Mouse (Mus musculus) liver, adult 2 months (tissue): ENCODE results near the gene Cox6b2.

Experiments
- CTCF ChIP-seq: fragments of 200-500 bp; IDR thresholded peaks from 2 replicates; pipeline ENCODE4 v1.5.1; 2011; ENCODE audit warnings: low read depth, low read length, control low read depth
- POLR2A ChIP-seq: fragments of 200-500 bp; IDR thresholded peaks from 2 replicates; pipeline ENCODE4 v1.6.1; 2011; ENCODE audit warnings: low read length, control low read depth; ENCODE audit not compliant: insufficient read depth; ENCODE audit errors: extremely low read depth

DNA sequence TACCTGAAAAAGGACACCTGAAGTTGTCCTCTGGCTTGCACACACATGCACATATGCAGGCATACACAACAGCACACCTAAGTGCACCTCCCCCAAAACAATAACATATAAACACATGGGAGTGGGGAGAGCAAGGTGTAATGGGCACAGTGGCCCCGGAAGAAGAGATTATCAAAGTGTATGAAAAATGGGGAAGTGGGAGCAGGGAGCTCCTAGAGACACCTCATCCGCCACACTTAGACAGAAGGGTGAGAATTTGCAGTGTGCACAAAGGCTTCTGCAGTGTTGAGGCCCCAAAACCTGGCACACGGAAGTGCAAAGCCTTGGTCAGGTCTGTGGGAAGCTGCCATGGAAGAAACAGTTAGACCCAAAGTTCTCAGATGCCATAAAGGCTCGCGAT is 21.8 kb downstream of the Cox6b2 start:
- TF ChIP-seq CTCF (no peak), POLR2A (no peak)
